Mouse (Mus musculus): ENCODE results near the gene Tmem179b.
A peak's percentile ranks its signal among the peaks of the same experiment; 100 is the strongest.

The Tmem179b gene

DNA sequence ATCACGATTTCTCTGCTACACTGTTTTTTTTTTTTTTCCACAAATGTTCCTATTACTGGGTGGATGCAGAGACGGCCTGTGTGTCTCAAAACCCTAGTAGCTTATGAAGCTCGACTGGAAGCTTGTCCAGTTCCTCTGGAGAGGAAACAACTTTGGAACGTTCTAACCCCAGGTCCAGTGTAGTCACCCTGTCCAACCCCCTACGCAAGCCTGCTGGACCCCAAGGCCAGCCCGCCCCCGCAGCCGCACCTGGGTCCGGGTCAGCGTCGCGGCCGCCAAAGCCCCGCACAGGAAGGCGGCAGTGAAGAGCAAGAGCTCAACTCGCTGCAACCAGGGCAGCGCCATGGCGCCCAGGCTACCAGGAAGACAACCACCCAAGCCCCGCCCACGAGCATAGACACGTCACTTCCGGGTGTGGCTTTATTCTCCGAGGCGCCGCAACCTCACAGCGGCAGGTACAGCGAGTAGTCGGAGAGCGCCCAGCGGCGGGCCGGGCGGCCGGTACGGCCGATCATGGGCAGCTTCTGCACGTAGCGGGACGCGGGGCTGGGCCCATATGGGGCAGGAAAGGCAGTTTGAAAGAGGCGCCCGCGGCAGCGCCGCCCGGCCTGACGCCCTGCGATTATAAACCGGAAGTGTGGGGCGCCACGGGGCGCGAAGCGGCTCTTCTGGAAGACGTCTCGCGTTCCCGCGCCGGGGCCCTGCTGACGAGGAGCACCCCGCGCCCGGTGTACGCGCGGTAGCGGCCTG lies at the start of gene Tmem179b:
Gene Tmem179b, minus strand, starts transcription at position 382 of the 750 bp plus-strand sequence.
- DNase-seq (ENCODE audit: low read depth, low spot score), result peak; percentile 97

DNA sequence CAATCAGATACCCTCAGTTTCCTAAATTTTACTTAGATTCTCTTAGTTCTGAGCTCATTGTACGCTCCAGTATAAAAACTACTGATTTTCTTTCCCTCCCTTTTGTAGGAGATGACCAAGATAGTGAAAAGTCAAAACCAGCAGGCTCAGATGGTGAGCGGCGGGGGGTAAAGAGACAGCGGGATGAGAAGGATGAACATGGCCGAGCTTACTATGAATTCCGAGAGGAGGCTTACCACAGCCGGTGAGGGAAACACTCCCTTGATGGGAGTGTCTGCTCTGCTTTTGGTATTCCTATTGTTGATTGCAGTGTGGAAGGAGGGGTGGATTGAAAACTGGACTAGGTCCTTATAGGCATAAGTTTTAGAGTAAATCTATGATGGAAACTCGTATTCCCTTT lies 48.4 kb upstream of the Tmem179b start:
- no peak for DNase-seq (ENCODE audit: low read depth, low spot score)

GRCm38 (mm10) chr19:8821146-8821545 lies 46.9 kb upstream of the Tmem179b start:
- no peak for DNase-seq (ENCODE audit: low read depth, low spot score)

DNA sequence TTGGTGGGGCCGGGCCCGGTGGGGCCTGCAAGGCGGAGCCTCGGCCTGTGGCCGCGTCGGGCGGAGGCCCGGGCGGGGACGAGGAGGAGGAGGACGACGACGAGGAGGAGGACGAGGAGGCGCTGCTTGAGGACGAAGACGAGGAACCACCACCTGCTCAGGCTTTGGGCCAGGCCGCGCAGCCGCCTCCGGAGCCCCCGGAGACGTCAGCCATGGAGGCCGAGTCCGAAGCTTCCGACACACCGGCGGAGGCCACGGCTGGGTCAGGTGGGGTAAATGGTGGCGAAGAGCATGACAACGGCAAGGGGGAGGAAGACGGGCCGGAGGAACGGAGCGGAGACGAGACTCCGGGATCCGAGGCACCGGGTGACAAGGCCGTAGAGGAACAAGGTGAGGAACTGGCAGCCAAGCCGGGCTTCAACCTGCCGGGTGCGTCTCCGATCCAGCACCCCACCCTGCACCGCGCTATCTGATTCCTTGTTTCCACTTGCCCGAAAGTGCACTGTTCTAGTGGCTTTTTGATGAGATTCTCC lies 46.2 kb upstream of the Tmem179b start:
- DNase-seq (ENCODE audit: low read depth, low spot score), result peak; percentile 22

GRCm38 (mm10) chr19:8819596-8820423 lies 45.5 kb upstream of the Tmem179b start, which contains the start of gene Hnrnpul2:
Gene Hnrnpul2, plus strand, starts transcription at chr19:8820010.
- DNase-seq (ENCODE audit: low read depth, low spot score), result peak; percentile 99

- DNase-seq (ENCODE audit: low read depth, low spot score), result peak; percentile 100
These were observed 44.7 kb upstream of the Tmem179b start, which contains the start of gene Ttc9c for GRCm38 (mm10) chr19:8818801-8819595. Gene Ttc9c, minus strand, starts transcription at chr19:8819333.

DNA sequence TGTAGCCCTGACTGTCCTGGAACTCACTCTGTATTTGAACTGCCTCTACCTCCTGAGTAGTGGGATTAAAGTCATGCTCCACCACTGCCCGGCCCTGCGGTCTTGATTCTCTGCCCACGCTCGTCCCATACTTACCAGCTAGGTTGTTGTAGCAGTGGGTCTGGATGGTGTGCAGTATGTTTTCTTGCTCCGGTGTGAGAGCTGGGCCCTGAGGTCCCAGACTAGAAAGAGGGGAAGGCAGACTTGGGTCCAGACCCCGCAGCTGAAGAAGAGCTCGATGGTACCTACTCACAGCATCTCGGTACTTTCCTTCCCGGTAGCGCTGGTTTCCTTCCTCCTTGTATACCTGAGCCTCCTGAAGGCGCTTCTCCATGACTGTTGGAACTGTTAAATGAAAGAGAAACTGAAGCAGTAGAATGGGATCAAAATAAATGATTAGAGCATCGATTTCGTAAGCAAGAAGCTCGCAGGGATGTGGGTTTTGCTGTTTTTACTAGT lies 44.1 kb upstream of the Tmem179b start:
- peak; percentile 43 for DNase-seq (ENCODE audit: low read depth, low spot score)

DNA sequence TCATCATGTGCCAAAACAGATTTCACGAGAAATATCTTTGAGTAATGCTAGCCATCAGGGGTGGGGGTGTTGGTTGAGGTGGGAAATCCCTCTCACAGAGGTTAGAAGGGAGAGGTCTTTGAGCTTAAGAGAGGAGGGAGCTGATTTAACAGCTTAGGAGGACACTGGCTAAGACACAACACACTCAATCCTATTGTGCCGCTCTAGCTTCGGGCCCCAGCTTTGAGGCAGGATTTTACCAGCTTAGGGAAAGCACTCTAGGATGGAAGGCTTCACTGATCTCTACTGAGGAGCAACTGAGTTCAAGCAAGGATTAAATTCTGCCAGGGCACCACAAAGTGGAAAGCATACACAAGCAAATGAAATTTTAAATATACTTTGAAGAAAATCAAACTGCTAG lies 42.7 kb upstream of the Tmem179b start:
- no peak for DNase-seq (ENCODE audit: low read depth, low spot score)

GRCm38 (mm10) chr19:8815812-8816211 lies 41.5 kb upstream of the Tmem179b start:
- DNase-seq (ENCODE audit: low read depth, low spot score), result peak; percentile 33

GRCm38 (mm10) chr19:8806810-8807209 lies 32.5 kb upstream of the Tmem179b start:
- no peak for DNase-seq (ENCODE audit: low read depth, low spot score)

GRCm38 (mm10) chr19:8803879-8804660 lies 29.8 kb upstream of the Tmem179b start:
- DNase-seq (ENCODE audit: low read depth, low spot score), result peak; percentile 30

GRCm38 (mm10) chr19:8803204-8803780 lies 29.0 kb upstream of the Tmem179b start:
- peak; percentile 67 for DNase-seq (ENCODE audit: low read depth, low spot score)

GRCm38 (mm10) chr19:8802130-8802821 lies 28.0 kb upstream of the Tmem179b start, which contains the start of gene Zbtb3:
Gene Zbtb3, plus strand, starts transcription at chr19:8802555.
- DNase-seq (ENCODE audit: low read depth, low spot score), result peak; percentile 100

- DNase-seq (ENCODE audit: low read depth, low spot score), result peak; percentile 54
These were observed 24.7 kb upstream of the Tmem179b start for GRCm38 (mm10) chr19:8798947-8799315.

DNA sequence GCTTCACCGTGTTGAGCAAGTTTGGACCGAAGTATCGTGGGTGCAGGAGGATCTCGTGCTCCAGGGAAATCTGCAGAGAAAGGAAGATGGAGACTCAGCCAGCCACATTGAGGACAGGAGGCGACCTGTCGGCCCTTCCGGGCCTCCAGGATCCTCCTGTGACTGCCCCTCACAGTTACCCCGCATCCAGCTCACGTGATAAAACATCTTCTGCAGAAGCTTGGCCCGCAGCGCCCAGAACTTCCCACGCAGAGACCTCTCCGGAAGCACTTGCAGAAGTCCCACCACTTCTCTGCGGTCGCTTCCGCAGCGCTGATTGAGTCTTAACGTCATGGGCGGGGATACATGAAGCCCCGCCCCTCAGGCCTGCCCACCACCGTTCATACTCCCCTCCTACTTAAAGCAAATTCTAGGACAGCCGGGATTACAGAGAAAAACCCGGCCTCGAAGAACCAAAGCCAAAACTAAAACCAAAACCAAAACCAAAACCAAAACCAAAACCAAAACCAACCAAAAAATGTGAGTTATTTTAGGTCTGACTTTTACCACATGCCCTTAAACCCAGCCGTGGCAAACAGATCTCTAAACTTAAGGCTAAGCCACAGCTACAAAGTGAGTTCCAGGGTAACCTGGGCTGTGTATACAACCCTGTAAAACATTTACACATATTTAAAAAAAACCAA lies 24.1 kb upstream of the Tmem179b start, which contains the start of gene Polr2g:
Gene Polr2g, minus strand, starts transcription at position 314 of the 683 bp plus-strand sequence.
- DNase-seq (ENCODE audit: low read depth, low spot score), result peak; percentile 98

DNA sequence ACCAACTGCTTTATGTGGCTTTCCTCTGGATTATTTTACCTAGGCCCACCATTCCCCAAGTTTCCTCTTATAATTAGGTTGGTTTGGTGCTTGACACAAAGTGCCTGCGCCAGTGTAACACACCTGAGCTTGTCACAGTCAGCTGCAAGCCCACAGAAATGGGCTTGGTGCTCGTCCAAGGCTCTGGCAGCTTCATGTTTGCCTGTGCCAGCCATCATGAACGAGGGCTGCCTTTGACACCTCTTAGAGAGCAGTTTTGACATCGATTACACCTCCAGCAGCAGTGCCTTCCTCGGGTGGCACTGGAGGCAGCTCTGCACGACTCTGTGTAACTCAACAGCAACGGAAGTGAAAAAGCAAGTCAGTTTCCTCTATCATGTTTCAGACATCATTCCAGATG lies 15.9 kb upstream of the Tmem179b start:
- no peak for DNase-seq (ENCODE audit: low read depth, low spot score)

DNA sequence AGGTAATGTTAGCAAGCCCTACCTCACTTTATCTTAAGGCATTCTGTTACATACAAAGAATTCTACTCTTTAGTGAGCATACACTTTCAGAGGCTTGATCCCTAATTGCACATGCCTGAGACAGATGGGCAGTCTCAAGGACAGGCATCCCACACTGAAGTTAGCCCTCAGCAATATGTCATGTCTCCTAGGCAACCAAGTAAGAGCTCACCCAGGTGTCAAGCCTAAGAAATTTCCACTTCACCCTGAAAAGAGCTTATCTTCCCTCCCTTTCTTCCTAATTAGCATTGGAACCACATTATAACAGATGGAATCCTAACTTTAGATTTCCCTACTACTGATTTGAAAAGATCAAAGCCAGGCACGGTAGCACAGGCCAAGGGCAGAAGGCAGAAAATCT lies 14.9 kb upstream of the Tmem179b start:
- no peak for DNase-seq (ENCODE audit: low read depth, low spot score)

- no peak for DNase-seq (ENCODE audit: low read depth, low spot score)
These were observed 14.3 kb upstream of the Tmem179b start for GRCm38 (mm10) chr19:8788521-8788920.

Measured in 3T3-L1 (cell line).